Mouse (Mus musculus) megakaryocyte-erythroid progenitor cell, adult 5-6 weeks (primary cell): ENCODE measurements around the gene Wdr64. TPM values are rescaled to one million over a fixed set of nuclear protein-coding genes. Genes with fewer than 3 reads are reported as not detected.

Source experiments
- ATAC-seq: replicated peaks from 2 replicates; pipeline ENCODE4 v1.8.0; 2016; ENCODE audit warnings: mild to moderate bottlenecking, inconsistent platforms; ENCODE audit not compliant: severe bottlenecking, poor library complexity, low FRiP score, low TSS enrichment
- total RNA-seq, 2 experiments: library from RNA; stranded (forward) in 1 of 2; stranded (reverse) in 1 of 2; fragments of 200-1000, 215-1000 nt in 1 of 2; fragments of >200 nt in 1 of 2; fragmentation: Nextera tagmentation in 1 of 2; gene quantifications; 2 replicates each; pipeline ENCODE4 v1.2.3; 2014 to 2017

Wdr64 gene
- total RNA-seq (2014; fragmentation: Nextera tagmentation): not detected in 2 replicates
- not detected in 2 replicates for total RNA-seq (2017)

DNA sequence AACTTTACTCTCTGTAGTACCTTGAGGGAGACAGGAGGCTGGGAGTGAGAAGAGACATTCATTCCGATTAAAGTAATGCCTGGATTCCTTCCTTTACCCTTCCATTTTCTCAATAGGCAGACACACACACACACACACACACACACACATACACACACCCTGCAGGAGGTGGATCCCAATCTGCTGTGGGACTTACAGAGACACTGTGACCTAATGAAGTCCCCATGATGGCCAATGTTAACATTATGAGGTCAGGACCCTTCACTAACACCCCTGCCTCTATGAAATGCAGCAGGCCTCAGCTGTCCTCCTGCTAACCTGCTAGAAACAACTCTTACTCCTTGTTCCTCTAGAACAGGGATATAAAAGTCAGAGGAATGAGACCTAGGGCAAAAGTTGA is at the start of gene Wdr64:
Gene Wdr64, plus strand, starts transcription at position 301 of the 400 bp plus-strand sequence.
- no peak for ATAC-seq

DNA sequence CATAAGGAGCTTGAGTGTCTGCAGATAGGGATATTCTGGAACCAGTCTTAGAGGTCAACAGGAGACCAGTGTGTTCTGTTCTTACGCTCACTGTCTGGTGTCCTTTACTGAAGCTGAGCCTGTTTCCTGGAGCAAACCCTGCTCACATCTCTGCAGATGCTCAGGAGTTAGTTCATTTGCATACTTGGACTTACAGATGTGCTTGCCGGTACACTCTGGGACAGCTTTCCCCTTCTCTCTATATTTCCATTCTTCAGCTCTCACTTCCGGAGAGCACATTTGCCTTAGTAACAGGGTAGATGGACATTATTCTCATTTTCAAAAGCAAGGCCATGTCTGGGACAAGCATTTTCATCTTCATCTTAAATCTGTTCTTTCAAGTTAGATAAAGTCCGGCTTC is 49.8 kb upstream of the Wdr64 start:
- no peak for ATAC-seq

DNA sequence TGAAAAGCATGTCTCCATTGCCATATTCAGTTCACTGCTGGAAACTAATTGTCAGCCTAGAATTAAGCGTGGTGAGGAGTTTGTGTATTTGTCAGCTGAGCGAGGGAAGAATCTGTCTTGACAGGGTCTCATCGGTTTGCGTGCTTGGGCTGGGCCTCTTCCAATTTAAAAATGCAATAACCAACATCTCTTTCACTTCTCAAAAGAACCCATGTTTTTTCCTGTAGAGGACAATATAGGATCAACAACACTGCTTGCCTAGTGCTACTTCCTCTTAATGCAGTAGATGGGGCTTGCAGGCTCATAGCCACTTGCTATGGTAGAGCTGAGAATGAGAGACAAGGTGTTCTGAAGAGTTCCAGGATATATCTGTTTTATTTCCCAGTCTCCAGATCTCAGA is 38.5 kb upstream of the Wdr64 start:
- no peak for ATAC-seq

DNA sequence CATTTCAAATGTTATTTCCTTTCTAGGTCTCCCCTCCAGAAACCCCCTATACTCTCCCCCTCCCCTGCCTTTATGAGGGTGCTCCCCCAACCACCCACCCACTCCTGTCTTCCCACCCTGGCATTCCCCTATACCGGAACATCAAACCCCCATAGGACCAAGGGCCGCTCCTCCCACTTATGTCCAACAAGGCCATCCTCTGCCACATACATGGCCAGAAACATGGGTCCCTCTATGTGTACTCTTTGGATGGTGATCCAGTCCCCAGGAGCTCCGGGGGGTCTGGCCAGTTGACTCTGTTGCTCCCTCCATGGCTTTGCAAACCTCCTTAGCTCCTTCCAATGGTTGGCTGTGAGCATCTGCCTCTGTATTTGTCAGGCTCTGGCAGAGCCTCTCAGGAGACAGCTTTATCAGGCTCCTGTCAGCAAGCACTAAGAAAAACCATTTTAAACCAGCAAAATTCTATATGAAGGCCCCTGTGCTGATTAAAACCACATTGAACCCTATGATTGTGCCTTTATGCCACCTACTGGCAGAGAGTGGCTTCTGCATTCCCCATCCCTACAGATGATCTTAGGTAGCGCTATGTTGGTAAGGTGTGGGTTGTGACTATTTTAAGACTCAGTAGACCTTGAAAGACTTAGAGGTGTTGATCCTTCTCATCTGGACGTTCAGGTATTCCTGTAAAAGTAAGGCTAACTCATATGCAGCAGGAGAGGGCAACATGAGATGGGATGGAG is 29.6 kb upstream of the Wdr64 start:
- ATAC-seq: peak; percentile 93

DNA sequence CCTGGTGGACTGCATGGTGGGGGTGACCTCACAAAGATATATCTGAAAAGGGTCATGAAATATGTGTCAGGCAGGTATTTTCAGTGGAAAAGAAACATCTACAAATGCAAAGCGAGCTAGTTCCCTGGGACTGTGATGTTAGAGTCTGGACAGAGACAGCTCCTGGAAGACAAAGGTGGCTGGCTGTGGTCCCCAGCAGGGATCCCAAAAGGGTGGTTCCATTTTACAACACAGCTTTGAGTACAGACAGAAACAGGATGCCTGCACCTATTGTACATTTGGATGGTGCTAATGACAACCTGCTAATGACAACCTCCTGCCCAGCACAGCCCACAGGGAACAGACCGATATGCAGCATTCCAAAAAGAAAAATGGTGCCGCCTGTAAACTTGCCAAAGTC is 28.9 kb upstream of the Wdr64 start:
- ATAC-seq: no peak

DNA sequence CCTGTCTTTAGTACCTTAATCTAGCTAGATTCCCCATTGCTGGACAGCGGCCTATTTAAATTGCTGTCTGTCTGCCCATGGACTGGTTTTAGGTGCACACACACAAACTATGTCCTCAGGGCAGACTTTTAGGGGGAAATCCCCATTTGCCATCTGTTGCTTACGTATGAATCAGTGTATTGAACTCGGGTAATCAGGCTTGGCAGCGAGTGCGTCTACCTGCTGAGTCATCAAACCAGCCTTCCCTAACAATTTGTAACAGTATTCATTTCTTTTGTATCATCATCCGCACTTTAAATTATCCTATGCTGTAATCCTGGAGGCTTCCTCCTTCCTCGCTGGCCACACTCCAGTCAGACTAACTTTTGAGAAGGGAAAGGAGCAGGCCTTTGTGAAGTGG is 28.4 kb upstream of the Wdr64 start:
- no peak for ATAC-seq

DNA sequence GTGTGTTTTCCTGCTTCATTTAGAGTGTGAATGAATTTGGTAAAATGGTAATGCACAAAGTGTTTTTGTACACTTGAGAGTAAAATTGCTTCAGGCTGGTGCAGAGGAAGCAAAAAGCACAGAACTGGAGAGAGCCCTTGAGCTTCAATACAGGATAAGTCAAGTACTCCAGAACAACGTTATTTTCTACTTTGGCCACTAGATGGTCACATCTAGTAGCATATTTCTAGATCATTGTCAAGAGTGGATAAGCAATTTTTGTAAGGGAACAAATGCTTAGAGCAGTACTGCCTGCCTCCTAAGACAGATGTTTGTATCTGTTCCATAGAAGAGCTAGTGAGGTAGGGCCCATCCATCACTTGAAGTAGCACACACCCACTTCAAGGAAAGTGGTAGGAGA is 26.8 kb upstream of the Wdr64 start:
- ATAC-seq: no peak

DNA sequence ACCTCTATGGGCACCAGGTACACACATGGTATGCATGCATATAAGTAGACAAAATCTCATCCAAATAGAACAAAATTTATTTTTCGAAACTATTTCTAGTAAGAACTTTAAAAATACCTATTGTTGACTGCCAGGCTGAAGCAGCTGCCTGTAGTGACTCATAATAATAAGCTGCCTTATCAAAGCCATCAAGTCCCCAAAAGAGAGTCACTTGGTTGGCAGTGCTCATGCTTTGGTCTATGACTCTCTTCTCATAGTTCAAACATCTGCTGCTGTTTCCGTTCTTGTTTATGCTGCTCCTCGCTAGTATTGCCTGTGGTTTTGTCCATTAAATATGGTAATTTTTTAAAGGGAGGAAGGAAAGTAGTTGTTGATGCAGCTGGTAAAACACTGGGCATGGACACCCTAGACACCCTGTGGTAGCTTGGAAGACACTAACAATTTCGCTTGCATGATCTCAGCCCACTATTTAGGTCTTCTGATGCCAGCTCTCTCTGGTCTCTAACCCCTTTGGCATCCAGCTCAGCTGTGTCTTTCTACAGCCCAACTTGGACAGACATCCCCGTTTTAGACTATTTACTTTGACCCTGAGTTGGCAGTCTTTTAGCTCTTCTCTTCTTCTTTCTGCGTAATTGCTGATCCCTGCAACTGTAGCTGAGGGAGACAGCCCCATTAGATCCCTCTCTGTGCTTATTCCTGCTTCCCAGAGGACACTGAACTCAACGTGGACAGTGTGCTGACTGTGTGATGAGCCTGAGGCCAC is 24.6 kb upstream of the Wdr64 start:
- no peak for ATAC-seq

DNA sequence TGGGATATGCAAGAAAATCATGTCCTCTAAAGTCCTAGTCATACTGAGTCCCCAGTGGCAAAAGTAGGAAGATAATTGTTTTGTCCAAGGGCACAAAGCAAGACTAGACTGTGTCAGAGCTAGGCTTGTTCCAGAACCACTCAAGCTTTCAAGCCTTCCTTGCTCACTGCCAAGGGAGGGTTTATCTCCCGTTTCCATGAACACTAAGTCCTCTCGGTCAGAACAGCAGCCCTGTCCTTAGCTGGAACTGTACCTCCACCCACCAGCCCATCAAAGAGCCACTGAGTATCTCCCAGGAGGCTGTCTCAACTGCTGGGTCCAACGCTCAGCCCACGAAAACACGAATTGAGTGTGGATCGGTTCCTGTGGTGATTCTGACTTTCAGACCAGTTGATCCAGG is 23.3 kb upstream of the Wdr64 start:
- no peak for ATAC-seq

DNA sequence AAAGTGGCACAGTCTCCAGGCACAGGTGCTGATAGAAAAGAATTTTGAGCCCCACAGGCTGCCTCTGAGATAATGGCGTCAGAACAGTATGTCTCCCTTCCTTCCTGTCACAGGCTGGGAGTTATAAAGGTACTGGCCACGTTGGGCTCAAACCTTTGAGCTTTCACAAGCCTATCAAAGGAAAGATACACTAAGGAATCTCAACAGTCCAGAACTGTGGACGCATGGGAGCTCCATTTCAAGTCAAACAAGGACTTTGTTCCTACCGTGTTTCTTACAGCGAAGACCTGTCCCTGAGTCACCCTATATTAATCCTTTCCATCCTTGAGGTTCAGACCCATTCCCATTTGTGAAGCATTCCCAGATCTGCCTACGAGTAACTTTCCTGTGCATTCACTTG is 20.9 kb upstream of the Wdr64 start:
- no peak for ATAC-seq

DNA sequence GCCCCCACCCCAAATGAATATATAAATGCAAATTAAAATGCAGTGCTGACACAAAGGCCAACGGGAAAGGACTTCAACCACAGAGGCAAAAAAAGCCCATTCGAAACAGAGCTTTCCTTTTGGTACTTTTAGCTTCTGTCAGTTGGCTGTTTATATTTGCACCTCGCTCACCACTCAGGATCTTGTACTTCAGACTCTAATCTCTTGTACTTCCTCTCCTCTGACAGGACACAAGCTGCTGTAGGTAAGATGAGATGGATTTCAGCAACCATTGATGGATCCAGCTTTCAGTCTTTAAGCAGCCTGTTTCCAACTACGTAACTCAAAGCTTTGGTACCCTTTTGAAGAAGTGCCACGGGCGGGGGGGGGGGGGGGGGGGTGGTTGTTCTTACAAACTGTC is 17.4 kb upstream of the Wdr64 start:
- ATAC-seq: no peak

DNA sequence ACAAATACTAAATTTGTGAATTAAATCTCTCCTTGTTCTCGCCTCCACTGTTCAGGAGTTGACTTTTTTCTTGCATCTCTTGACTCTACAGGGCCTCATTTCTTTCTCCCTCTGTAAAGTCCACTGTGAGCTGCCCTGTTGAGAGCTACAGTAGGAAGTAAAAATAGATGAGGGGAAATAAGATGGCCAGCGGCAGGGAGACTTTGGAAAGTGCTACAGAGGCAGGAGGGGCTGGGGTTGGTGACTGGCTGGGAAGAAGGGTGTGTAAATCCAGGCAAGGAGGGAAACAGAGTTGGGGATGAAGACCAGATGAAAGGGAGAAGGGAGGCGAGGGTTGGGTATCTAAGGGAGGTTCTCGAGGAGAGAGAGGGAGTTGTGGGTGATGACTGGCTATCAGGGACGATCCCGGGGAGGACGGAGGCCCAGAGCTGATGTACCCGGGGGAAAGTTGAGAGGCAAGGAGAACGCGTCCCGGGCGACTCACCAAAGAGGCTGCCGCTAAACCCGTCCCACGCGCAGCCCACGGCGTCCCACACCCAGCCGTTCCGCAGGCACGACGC is 6.6 kb upstream of the Wdr64 start:
- no peak for ATAC-seq

DNA sequence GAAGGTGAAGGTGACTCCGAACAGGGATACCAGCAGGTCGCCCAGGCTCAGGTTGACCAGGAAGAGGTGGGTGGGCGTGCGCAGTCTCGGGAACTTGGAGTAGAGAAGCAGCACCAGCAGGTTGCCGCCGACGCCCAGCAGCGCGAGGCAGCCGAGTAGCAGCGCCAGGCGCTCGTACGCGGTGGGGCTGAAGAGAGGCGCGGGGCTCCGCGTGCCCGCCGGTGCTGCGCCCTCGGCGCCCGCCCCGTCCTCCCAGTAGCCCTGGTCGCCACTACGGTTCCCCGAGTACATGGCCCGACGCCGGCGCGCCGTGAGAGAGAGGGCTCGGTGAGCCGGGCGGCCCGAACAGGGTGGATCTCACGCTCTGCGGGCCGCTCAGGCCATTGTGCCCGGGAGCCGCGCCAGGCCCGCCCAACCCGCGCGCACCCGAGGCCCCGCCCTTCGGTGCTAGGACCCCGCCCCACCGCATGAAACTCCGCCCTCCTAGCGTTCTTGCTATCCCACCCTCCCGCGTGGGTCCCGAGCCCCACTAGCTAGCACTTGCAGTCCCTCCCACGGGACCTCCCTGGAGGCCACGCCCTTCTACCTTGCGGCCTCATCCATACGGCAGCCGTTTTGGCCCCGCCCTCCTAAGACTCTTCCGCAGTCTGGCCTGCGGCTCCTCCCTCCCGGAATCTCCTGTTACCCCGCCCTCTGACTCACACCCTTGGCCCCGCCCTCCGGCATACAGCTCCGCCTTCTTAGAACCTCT is 6.0 kb upstream of the Wdr64 start, which contains the start of the genes Opn3 and Chml:
Gene Opn3, minus strand, starts transcription at position 531 of the 751 bp plus-strand sequence.
Gene Chml, minus strand, starts transcription at position 656 of the 751 bp plus-strand sequence.
- peak; percentile 92 for ATAC-seq

DNA sequence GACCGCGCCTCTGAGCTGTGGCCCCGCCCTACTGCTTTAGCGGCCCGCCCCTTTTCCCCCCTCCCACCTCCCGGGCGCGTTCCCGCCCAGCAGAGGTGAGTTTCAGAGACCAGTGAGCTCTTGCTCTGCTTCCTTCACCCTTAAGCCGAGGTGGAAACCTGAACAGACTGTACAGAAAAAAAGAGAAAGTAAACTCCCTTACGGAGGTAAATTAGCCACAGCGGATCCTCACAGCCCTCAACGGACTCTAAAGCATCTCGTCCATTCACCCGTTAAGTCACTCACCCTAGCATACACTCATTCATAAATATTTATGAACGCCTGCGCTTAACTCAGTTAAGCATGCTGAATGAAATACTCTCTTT is 5.4 kb upstream of the Wdr64 start:
- ATAC-seq: peak; percentile 39

DNA sequence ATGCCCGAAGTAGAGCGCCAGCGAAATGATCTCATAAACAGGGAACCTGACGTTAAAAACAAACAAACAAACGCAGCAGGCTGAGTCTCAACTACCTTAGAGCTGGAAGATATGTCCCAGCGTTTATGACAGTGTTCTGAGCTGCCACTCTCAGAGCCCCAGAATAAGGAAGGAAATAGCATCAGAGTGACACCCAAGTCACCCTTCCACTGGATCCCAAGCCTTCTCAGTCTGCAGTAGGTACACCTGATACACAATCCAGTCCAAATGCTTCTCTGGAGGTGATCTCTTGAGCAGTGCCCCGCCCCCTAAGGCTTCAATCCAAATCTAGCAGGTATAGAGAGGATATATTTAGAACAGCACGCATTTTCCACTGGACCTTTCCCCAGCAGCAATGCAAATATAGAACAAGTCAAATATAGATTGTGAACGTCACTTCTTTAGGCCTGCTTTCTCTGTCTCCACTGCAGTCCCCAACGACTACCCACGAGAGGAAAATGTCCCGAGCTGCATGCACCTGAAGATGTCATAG is 4.9 kb upstream of the Wdr64 start:
- peak; percentile 6 for ATAC-seq

DNA sequence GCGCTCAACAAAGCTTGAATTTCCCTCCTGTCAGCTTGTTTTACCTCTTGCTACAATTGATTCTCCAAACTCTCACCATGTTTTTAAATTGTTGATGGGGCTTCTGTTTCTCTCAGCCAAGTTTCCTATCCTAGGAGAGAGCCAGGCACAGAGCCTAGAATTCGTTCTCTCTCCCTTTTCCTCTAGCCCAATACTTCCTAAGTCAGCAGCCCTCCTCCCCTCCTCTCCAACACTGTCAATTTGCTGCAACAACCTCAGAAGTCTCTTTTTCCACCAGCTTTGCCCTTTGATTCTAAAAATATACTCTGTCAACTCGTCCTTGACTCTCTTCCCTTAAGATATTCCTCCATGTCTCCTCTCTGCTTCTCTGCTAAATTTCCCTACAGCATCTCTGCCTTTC is 982 bp downstream of the Wdr64 start:
- ATAC-seq: no peak

DNA sequence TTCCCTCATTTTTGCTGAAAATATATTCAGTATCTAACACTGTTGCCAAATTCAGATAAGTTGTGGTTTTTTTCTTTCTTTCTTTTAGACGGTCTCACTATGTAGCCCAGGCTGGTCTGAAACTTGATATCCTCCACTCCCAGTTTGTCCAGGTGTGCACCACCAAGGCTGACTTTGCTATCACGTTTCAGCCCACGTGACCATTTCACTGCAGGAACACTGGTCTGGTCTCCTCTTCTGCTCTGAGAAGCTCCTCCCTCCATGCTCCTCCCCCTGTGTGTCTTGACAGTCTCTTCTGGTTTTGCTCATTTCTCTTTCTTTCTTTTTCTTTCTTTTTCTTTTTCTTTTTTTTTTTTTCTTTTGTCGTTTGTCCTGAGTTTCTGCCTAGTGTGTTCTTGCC is 1.4 kb downstream of the Wdr64 start:
- 0 out of 2 replicates have a peak, but pooled peaks have one; percentile 55 for ATAC-seq

DNA sequence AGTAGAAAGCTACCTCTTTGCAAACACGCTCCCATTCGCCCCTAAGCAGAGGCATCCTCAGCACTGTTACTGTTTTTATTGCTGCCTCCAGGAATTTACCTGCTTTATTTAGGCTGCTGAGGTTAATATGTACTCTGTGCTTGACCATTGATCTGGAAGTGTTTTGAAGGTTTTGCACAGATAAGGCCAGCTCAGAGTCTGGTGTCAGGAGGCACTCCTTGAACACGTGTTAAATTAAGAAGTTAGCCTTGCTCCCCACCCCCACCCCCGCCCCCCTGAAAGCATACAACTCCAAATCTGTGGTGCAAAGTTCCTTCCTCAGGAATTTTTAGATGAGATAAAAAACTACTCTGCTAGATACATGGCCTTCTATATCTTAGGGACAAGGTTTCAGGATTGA is 2.8 kb downstream of the Wdr64 start:
- ATAC-seq: no peak

DNA sequence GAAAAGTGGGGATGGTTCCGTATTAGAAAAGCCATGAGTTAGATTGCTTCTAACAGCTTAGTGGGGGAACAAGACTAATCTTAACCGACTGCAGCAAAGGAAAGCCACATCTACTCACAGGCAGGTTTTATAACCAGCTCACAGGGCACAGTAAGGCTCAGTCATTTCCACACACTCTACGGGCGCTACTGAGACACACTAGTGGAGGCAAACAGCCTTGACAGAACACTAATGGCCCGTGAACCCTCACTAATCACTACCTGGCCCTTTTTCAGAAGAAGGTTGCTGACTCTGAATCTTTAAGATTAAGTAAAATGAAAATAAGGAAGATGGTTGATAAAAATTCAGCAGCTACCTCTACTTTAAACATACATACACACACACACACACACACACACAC is 9.2 kb downstream of the Wdr64 start:
- no peak for ATAC-seq

DNA sequence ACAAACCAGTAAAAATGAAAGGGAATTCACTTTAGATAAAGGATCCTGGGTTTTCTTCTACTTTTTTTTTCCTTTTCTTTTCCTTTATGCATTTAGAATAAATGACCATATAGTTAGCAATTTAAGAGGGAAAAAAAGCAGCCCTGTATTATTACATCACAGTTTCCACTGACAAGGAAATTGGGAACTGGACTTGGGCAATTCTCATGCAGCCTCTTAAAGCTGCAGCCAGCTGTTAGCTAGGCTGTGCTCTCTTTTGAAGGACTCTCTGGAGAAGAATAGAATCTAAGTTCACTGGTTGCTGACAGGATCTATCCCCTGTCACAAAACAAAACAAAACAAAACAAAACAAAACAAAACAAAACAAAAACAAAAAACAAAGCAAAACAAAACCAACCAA is 9.6 kb downstream of the Wdr64 start:
- ATAC-seq: no peak
